Mouse (Mus musculus): ENCODE results near the gene Syk. TPM values are rescaled to one million over a fixed set of nuclear protein-coding genes. Genes with fewer than 3 reads are reported as not detected.

Syk gene
- total RNA-seq, 2 experiments from 2014 or later = 2.3 to 3.4 TPM

DNA sequence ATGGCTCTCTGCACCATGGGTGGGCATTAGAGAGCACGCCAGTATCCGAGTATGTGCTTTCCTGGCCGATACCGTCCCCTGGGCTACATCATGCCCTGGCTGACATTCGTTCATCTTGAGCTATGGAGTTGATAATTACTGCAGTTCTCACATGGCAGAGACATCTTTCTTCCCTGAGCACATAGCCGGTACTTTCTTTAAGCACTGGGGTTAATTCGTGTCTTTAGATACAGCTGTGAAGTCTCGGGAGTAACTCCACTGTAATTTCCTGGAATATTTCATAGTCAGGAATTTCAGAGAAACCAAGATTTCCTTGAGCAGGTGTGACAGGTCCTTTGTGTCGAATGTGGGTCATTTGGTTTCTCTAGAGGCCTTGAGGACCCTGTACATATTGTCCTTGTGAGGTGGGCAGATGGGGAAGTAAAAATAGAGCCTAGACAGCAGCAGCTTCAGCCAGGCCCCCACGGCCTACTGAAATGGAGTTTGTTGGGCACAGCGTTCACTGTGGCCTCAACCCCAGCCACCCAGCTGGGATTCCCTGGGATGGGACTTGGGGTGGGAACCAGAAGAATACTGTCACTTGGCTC is 14.2 kb downstream of the Syk start:
- DNase-seq (ENCODE audit: low spot score in 2 of 2) = no peak

- no peak for DNase-seq (ENCODE audit: low spot score in 2 of 2)
Observed at GRCm38 (mm10) chr13:52598233-52598632, 15.3 kb downstream of the Syk start.

- no peak for DNase-seq (ENCODE audit: low spot score in 2 of 2)
Observed at GRCm38 (mm10) chr13:52600015-52600643, 17.2 kb downstream of the Syk start.

GRCm38 (mm10) chr13:52602752-52603151 is 19.8 kb downstream of the Syk start:
- no peak for DNase-seq (ENCODE audit: low spot score in 2 of 2)

GRCm38 (mm10) chr13:52603704-52604349 is 20.9 kb downstream of the Syk start:
- peak in 1 of 2 experiments; percentile 6 for DNase-seq (ENCODE audit: low spot score in 2 of 2)

DNA sequence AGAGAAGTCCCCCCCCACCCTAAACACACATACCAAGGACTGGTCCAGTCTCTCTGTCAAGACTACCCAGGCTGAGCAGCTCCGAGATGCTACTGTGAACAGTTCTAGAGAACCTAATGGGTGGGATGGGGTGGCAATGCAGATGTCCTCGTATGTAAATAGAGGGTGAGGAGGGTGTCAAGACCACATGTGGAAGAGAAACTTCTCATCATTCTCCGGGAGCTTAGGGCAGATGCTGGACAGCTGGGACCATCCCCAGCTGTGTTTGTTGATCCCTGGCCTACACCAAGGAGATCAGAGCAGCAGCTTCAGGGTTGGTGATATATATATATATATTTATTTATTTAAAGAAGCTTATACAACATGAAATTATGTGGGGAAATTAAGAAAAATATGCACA is 22.0 kb downstream of the Syk start:
- DNase-seq (ENCODE audit: low spot score in 2 of 2) = no peak

GRCm38 (mm10) chr13:52605911-52606310 is 22.9 kb downstream of the Syk start:
- no peak for DNase-seq (ENCODE audit: low spot score in 2 of 2)

GRCm38 (mm10) chr13:52606656-52607275 is 23.8 kb downstream of the Syk start:
- DNase-seq (ENCODE audit: low spot score in 2 of 2) = no peak

DNA sequence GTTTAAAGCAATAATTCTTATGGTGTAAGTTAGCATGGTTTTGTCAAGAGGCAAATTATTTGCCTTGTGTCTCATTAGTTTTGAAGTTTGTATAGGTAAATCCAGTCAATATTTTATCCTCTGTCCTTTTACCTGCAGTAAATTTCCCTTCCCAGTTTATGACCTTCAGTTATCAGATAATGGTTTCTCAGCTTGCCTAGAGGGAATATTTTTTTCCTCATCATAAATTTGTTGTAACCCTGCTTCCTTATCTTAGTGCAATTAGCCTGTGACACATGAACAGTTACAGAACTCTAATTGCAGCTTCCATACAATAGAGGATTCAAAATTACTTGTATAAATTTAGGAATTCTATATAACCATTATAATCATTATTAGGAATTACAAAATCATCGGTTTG is 25.0 kb downstream of the Syk start:
- no peak for DNase-seq (ENCODE audit: low spot score in 2 of 2)

GRCm38 (mm10) chr13:52610463-52610862 is 27.5 kb downstream of the Syk start:
- DNase-seq (ENCODE audit: low spot score in 2 of 2) = no peak

DNA sequence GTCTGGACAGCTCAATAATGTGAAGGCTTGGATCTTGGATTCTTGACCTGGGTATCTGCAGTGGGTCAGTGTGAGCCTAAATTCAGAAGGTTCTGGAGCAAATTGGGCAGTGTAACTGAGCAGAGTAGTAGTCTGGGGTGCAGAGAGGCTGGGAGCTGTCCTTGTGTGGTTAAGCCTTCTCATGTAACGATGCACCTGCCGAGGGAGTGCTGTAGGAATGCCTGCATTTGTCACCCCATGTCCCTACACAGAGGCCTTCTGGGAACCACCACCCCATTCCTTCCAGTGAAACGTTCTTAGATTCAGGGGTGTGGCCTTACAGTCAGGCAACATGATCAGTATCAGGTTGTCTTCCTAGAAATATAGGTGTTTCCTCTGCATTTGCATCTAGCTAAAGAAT is 30.3 kb downstream of the Syk start:
- no peak for DNase-seq (ENCODE audit: low spot score in 2 of 2)

- no peak for DNase-seq (ENCODE audit: low spot score in 2 of 2)
Observed at GRCm38 (mm10) chr13:52615085-52615484, 32.1 kb downstream of the Syk start.

DNA sequence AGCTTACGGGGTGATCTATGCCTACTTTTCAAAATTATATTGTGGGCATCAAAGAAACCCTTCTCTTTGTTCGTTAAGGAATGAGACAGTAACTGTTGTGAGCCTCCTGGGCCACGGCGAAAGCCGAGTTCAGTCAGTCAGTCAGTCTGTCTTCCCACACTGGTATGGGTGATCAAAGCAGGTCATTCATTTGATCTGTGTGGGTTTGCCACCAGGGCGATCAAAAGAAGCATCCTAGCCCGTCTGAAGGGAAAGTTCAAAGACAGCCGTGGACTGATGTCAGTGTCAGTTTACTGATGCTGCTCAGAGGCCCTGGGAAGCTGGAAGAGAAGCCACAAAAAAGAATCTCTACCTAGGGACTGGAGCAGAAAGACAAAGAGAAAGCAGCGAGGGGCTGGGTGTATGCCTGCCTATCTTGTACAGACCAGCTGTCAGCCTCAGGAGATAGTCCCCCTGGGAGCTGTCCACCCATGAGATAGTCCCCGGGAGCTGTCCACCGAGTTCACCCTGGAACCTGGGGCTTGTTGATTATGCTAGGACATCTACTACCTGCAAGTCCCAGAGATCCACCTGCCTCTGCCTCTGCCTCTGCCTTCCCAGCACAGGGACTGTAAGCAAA is 34.2 kb downstream of the Syk start:
- no peak for DNase-seq (ENCODE audit: low spot score in 2 of 2)

DNA sequence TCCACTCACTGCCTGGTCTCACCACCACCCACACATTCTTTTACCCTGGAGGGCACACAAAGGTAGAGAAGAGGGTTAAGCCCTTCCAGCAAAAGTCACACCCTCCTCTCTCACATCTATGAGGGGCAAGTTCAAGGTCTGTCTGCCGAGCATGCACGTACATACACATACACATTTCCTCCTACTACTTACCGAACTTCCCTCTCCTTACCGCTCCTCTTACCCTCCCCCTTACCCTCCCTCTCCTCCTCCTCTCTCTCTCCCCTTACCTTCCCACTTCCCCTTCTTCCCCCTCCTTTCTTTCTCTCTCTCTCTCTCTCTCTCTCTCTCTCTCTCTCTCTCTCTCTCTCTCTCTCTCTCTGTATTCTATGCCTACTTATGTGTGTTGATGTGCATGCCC is 35.6 kb downstream of the Syk start:
- DNase-seq (ENCODE audit: low spot score in 2 of 2) = no peak

DNA sequence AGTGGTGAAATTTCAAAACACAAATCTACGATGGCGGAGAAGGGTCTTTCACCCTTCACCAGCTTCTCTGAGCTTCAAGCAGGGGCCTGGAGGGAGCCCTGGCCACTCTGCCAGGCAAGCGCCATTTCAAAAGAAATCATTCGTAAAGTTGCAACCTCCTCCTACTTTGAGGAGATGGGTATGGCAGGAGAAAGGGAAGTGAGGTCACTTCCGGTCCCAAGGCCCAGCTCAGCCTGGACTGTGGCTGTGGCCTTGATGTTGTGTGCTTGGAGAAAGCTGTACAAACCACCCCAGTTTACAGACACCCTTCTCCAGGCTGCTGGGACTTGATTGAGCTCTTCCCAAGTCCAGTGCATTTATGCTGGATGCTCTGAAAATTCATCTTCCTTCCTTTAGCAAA is 36.5 kb downstream of the Syk start:
- no peak for DNase-seq (ENCODE audit: low spot score in 2 of 2)

GRCm38 (mm10) chr13:52624038-52624437 is 41.1 kb downstream of the Syk start:
- DNase-seq (ENCODE audit: low spot score in 2 of 2) = peak; percentile 68 to 74

- peak; percentile 52 to 65 for DNase-seq (ENCODE audit: low spot score in 2 of 2)
Observed at GRCm38 (mm10) chr13:52628602-52629001, 45.6 kb downstream of the Syk start.

DNA sequence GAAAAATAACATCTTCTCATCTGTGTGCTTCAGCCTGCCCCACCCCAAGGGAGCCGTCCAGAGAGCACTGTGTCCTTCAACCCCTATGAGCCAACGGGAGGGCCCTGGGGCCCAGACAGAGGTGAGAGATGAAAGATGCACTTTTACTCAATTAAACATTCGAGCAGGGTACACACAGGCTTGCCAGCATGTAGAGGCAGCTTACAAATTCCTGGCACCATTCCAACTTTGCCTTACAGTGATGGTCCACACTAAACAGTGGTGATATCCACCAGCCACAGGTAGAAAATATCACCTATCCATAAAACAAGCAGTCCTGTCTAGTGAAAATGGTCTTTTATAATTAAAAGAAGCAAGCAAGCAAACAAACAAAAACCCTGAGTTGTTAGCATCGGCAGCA is 48.7 kb downstream of the Syk start:
- DNase-seq (ENCODE audit: low spot score in 2 of 2) = no peak

DNA sequence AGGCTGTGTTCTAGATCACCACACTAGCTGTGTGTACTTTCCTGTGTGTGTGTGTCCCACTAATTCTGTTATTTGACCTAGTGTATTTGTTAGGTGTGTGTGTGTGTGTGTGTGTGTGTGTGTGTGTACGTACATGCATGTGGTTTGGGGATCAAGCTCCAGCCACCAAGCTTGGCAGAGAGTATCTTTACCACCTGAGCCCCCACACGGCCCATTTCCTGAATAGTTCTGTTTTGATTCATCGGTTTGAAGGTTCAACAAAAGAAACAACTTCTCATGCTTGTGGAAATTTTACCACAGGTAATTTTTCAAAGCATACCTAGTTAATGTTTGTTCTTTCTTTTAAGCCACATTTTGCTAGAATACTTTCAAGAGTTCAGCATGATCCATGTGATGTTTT is 52.5 kb downstream of the Syk start:
- DNase-seq (ENCODE audit: low spot score in 2 of 2) = no peak

DNA sequence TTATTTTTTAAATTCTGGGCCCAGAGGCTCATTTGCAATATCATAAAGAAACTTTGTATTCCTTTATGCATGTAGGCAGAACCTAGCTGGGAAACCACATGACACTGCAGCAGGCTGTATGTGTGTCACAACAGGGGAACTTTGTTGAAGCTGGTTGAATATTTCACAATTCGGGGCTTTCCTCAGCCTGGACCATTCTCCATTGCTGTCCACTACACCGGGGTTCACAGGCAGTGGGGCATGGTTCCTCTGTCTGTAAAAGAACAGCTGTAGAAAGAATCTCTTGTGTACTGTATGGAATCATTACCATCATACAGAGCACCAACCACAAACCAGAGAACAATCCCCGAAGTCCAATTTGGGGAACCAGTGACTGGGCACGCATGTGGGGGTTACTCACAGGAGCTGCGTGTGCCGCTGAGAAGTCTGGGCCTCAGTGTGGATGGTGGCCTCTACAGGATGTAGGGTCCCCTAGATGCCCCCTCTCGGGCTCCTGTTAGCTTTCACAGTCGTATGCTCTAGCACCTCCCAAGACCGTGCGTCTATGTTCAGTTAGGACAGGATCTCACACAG is 53.3 kb downstream of the Syk start:
- DNase-seq (ENCODE audit: low spot score in 2 of 2) = no peak

DNA sequence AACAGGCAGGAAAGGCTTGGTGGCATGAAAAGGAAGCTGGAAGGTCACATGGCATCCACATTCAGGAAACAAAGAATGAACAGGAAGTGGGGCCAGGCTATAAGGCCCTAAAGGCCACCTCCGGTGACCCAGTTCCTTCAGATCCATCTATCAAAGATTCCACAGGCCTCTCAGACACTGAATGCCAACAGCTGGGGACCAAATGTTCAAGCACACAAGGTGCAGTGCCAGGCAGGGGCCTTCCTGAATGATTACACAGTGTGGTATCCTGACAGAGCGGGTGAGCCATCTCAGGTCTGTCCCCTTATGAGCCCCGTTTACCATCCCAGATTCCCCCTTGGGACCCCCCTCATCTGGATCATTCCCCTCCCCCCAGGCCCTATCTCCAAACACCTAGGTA is 63.6 kb downstream of the Syk start:
- no peak for DNase-seq (ENCODE audit: low spot score in 2 of 2)
